Mouse (Mus musculus): ENCODE results near the gene Ispd. TPM values are rescaled to one million over a fixed set of nuclear protein-coding genes. Genes with fewer than 3 reads are reported as not detected.

Ispd gene
- polyA plus RNA-seq, 1 experiment from 2014 or later, result 11.6 TPM

DNA sequence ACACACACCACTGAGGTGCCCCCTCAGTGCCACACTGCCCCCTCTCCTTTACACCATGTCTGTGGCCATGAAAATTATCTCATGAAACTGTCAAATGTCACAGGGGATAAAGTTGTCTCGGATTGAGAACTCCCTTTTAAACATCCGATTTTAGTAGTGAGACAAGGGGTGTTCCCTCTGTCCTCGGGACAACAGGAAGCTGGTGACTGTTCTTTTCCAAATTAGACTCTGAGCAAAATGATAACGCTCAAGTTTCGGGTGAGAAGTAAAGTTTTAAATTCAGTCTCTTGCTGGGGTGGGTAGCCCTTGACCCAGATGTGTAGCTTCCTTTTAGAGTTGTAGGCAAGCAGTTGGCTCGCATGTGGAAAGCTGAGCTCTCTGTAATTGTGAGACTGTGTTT lies 96.3 kb downstream of the Ispd start:
- no peaks in the 10 kb centered on the region for H3K36me3 ChIP-seq (ENCODE audit: control insufficient read depth, insufficient read depth, low read length)
- H3K27ac ChIP-seq (ENCODE audit: low read depth, low read length), result no peak overlapping the region
- no peak overlapping the region for H3K9ac ChIP-seq (ENCODE audit: low read depth, low read length)
- no peaks in the 10 kb centered on the region for H3K9me3 ChIP-seq (replicated peaks; ENCODE audit: control insufficient read depth, low read length)
- H3K4me1 ChIP-seq (ENCODE audit: control insufficient read depth, insufficient read depth, low read length), result no peaks in the 10 kb centered on the region
- WGBS (ENCODE audit: insufficient replicate concordance), result 47% methylated on average over 6 of the region's 6 CpGs
- no peak for ATAC-seq (replicated peaks; ENCODE audit: insufficient number of reproducible peaks, low FRiP score, low TSS enrichment)
- no peaks in the 10 kb centered on the region for H3K27me3 ChIP-seq (ENCODE audit: control insufficient read depth, insufficient read depth, low read length)
- no peak overlapping the region for H3K4me2 ChIP-seq
- no peak overlapping the region for H3K4me3 ChIP-seq (ENCODE audit: low read depth, low read length)

DNA sequence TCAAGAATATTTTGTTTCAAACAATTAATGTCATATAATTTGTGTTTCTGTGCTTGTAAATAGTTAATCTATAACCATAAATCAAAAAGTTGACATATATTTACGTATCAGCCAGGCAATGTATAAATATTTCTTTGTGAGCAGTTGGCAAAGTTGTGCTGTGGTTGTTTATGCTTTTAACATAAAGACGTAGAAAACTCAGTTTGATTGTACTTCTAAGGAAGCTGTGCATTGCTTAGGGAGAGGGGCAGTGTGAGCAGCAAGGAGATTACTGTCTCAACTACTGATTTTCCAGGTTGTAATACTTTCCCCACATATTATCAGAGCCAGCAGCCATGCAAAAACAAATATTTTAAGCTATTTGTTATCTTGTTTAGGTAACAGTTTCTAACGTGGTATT lies 96.7 kb downstream of the Ispd start:
- Histone ChIP-seq H3K27ac (ENCODE audit: low read depth, low read length) (no peak overlapping the region), H3K4me2 (no peak overlapping the region), H3K4me1 (ENCODE audit: control insufficient read depth, insufficient read depth, low read length) (no peaks in the 10 kb centered on the region), H3K4me3 (ENCODE audit: low read depth, low read length) (no peak overlapping the region), H3K36me3 (ENCODE audit: control insufficient read depth, insufficient read depth, low read length) (no peaks in the 10 kb centered on the region), H3K9me3 (replicated peaks; ENCODE audit: control insufficient read depth, low read length) (no peaks in the 10 kb centered on the region), H3K9ac (ENCODE audit: low read depth, low read length) (no peak overlapping the region), H3K27me3 (ENCODE audit: control insufficient read depth, insufficient read depth, low read length) (no peaks in the 10 kb centered on the region)
- ATAC-seq (replicated peaks; ENCODE audit: insufficient number of reproducible peaks, low FRiP score, low TSS enrichment), result no peak
- 64% methylated on average over 3 of the region's 3 CpGs for WGBS (ENCODE audit: insufficient replicate concordance)

GRCm38 (mm10) chr12:36481742-36482141 lies 100.5 kb downstream of the Ispd start:
- Histone ChIP-seq H3K9ac (ENCODE audit: low read depth, low read length) (no peak overlapping the region), H3K4me1 (ENCODE audit: control insufficient read depth, insufficient read depth, low read length) (no peaks in the 10 kb centered on the region), H3K9me3 (replicated peaks; ENCODE audit: control insufficient read depth, low read length) (no peaks in the 10 kb centered on the region), H3K27me3 (ENCODE audit: control insufficient read depth, insufficient read depth, low read length) (no peaks in the 10 kb centered on the region), H3K36me3 (ENCODE audit: control insufficient read depth, insufficient read depth, low read length) (no peaks in the 10 kb centered on the region), H3K27ac (ENCODE audit: low read depth, low read length) (no peak overlapping the region), H3K4me3 (ENCODE audit: low read depth, low read length) (no peak overlapping the region), H3K4me2 (no peak overlapping the region)
- no peak for ATAC-seq (replicated peaks; ENCODE audit: insufficient number of reproducible peaks, low FRiP score, low TSS enrichment)
- WGBS (ENCODE audit: insufficient replicate concordance), result 73% methylated on average over 3 of the region's 3 CpGs

GRCm38 (mm10) chr12:36483346-36483745 lies 102.1 kb downstream of the Ispd start:
- no peak for ATAC-seq (replicated peaks; ENCODE audit: insufficient number of reproducible peaks, low FRiP score, low TSS enrichment)
- 47% methylated on average over 2 of the region's 2 CpGs for WGBS (ENCODE audit: insufficient replicate concordance)
- no peaks in the 10 kb centered on the region for H3K27me3 ChIP-seq (ENCODE audit: control insufficient read depth, insufficient read depth, low read length)
- H3K4me3 ChIP-seq (ENCODE audit: low read depth, low read length), result no peak overlapping the region
- H3K27ac ChIP-seq (ENCODE audit: low read depth, low read length), result no peak overlapping the region
- no peak overlapping the region for H3K9ac ChIP-seq (ENCODE audit: low read depth, low read length)
- no peaks in the 10 kb centered on the region for H3K36me3 ChIP-seq (ENCODE audit: control insufficient read depth, insufficient read depth, low read length)
- H3K9me3 ChIP-seq (replicated peaks; ENCODE audit: control insufficient read depth, low read length), result no peaks in the 10 kb centered on the region
- H3K4me2 ChIP-seq, result no peak overlapping the region
- H3K4me1 ChIP-seq (ENCODE audit: control insufficient read depth, insufficient read depth, low read length), result no peaks in the 10 kb centered on the region

- WGBS (ENCODE audit: insufficient replicate concordance), result 75% methylated on average over 3 of the region's 3 CpGs
These were observed 116.3 kb downstream of the Ispd start for GRCm38 (mm10) chr12:36497565-36497964.

GRCm38 (mm10) chr12:36507111-36507903 lies 126.1 kb downstream of the Ispd start:
- H3K36me3 ChIP-seq (ENCODE audit: control insufficient read depth, insufficient read depth, low read length), result no peaks in the 10 kb centered on the region; the same call in 1 of the 2 replicates
- 81% methylated on average over 7 of the region's 7 CpGs for WGBS (ENCODE audit: insufficient replicate concordance)
- ATAC-seq (replicated peaks; ENCODE audit: insufficient number of reproducible peaks, low FRiP score, low TSS enrichment), result no peak
- no peak overlapping the region for H3K9ac ChIP-seq (ENCODE audit: low read depth, low read length)
- H3K4me2 ChIP-seq, result no peak overlapping the region
- H3K27ac ChIP-seq (ENCODE audit: low read depth, low read length), result no peak overlapping the region
- H3K4me3 ChIP-seq (ENCODE audit: low read depth, low read length), result no peak overlapping the region
- H3K4me1 ChIP-seq (ENCODE audit: control insufficient read depth, insufficient read depth, low read length), result no peaks in the 10 kb centered on the region
- no peaks in the 10 kb centered on the region for H3K27me3 ChIP-seq (ENCODE audit: control insufficient read depth, insufficient read depth, low read length)
- no peaks in the 10 kb centered on the region for H3K9me3 ChIP-seq (replicated peaks; ENCODE audit: control insufficient read depth, low read length)

More at GRCm38 (mm10) chr12:36497565-36497964, 116.3 kb downstream of the Ispd start:
- H3K4me2 ChIP-seq, result no peak overlapping the region
- H3K27me3 ChIP-seq (ENCODE audit: control insufficient read depth, insufficient read depth, low read length), result no peaks in the 10 kb centered on the region
- no peak for ATAC-seq (replicated peaks; ENCODE audit: insufficient number of reproducible peaks, low FRiP score, low TSS enrichment)
- no peak overlapping the region for H3K27ac ChIP-seq (ENCODE audit: low read depth, low read length)
- no peak overlapping the region for H3K4me3 ChIP-seq (ENCODE audit: low read depth, low read length)
- no peak overlapping the region for H3K9ac ChIP-seq (ENCODE audit: low read depth, low read length)
- H3K9me3 ChIP-seq (replicated peaks; ENCODE audit: control insufficient read depth, low read length), result no peaks in the 10 kb centered on the region
- no peaks in the 10 kb centered on the region for H3K4me1 ChIP-seq (ENCODE audit: control insufficient read depth, insufficient read depth, low read length)
- no peaks in the 10 kb centered on the region for H3K36me3 ChIP-seq (ENCODE audit: control insufficient read depth, insufficient read depth, low read length)

- H3K9ac ChIP-seq (ENCODE audit: low read depth, low read length), result no peak overlapping the region
- no peaks in the 10 kb centered on the region for H3K4me1 ChIP-seq (ENCODE audit: control insufficient read depth, insufficient read depth, low read length)
- H3K4me2 ChIP-seq, result no peak overlapping the region
- WGBS (ENCODE audit: insufficient replicate concordance), result 82% methylated on average over 10 of the region's 10 CpGs
- no peaks in the 10 kb centered on the region for H3K27me3 ChIP-seq (ENCODE audit: control insufficient read depth, insufficient read depth, low read length)
- H3K4me3 ChIP-seq (ENCODE audit: low read depth, low read length), result no peak overlapping the region
- no peaks in the 10 kb centered on the region for H3K9me3 ChIP-seq (replicated peaks; ENCODE audit: control insufficient read depth, low read length)
- no peaks in the 10 kb centered on the region; the same call in 1 of the 2 replicates for H3K36me3 ChIP-seq (ENCODE audit: control insufficient read depth, insufficient read depth, low read length)
- no peak overlapping the region for H3K27ac ChIP-seq (ENCODE audit: low read depth, low read length)
- ATAC-seq (replicated peaks; ENCODE audit: insufficient number of reproducible peaks, low FRiP score, low TSS enrichment), result no peak
These were observed 128.8 kb downstream of the Ispd start for GRCm38 (mm10) chr12:36509954-36510642.

DNA sequence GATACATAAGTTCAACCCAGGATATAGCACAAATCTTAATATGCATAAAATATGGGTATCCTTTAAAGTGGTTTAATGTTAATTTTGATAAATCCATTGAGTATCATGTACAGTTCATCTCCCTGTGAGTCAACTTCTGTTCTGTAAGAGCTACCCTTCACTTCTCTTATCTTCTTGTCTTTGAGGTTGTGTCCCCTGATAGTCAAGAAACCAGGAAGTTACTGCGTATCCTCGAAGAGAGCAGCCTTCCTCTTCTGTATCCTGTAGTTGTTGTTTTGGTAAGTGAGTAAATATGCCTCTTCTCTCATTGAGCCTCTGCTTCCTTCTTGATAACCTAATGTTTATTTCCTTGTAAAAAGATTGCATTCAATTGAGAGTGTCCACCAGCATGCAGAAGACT lies 140.5 kb downstream of the Ispd start:
- Histone ChIP-seq H3K4me3 (ENCODE audit: low read depth, low read length) (no peak overlapping the region), H3K9ac (ENCODE audit: low read depth, low read length) (no peak overlapping the region), H3K27me3 (ENCODE audit: control insufficient read depth, insufficient read depth, low read length) (no peaks in the 10 kb centered on the region), H3K36me3 (ENCODE audit: control insufficient read depth, insufficient read depth, low read length) (no peaks in the 10 kb centered on the region), H3K9me3 (replicated peaks; ENCODE audit: control insufficient read depth, low read length) (no peaks in the 10 kb centered on the region), H3K4me1 (ENCODE audit: control insufficient read depth, insufficient read depth, low read length) (no peaks in the 10 kb centered on the region), H3K4me2 (no peak overlapping the region), H3K27ac (ENCODE audit: low read depth, low read length) (no peak overlapping the region)
- WGBS (ENCODE audit: insufficient replicate concordance), result 61% methylated on average over 2 of the region's 2 CpGs
- no peak for ATAC-seq (replicated peaks; ENCODE audit: insufficient number of reproducible peaks, low FRiP score, low TSS enrichment)
